Mouse (Mus musculus) gastrocnemius, postnatal 36 days (tissue): ENCODE results near the gene Rtel1. TPM values are rescaled to one million over a fixed set of nuclear protein-coding genes. Genes with fewer than 3 reads are reported as not detected.

Experiments
- DNase-seq, 2 experiments: peaks; one replicate each; pipeline ENCODE4 v3.0.0; 2022
- intact Hi-C: fragments of 180-260 bp; cut with DNase I; formaldehyde crosslinking; loops from one replicate; pipeline ENCODE4 v1.15.1; 2025
- total RNA-seq, 2 experiments: library from RNA; stranded (reverse); gene quantifications; 2 replicates each; pipeline ENCODE4 v1.2.3; 2021

The Rtel1 gene
- total RNA-seq, 2 experiments from 2014 or later, result 9.2 to 12.2 TPM

DNA sequence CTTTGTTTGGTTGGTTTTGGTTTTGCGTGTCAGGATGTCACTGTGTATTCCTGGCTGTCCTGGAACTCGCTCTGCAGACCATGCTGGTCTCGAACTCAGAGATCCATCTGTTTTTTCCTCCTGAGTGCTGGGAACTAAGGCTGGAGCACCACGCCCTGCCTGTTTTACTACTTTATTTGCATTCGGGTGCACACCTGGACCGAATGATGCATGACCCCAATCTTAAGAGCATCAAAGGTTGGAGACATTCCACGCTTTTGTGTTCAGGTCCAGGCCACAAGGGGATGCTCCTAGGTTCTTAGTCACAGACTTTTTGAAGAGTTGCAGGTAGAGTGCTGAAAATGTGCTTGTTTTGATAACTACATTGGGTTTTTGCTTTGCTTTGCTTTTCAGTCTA, 562 bp downstream of the Rtel1 start:
- intact Hi-C loops, result no loop called here
- DNase-seq, result no peak

- DNase-seq, result no peak
- intact Hi-C loops, result no loop called here
These were observed 2.6 kb downstream of the Rtel1 start for GRCm38 (mm10) chr2:181322136-181322535.

DNA sequence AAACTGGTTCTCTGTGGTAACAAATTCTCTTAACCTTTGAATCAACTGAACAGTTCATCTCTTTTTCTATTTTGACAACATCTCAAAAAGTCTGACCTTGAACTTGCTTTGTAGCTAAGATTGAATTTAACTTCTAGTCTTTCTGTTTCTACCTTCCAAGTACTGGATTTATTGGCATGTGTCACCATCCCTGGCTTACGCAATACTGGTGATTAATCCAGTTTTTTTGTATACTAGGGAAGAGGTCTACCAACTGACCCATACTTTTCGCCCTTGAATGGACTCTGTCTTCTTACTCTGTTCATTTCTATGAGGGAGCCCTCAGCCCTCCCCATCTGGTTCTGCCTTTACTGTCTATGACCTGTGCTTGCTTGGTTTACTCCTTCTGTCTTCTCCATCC, 6.6 kb downstream of the Rtel1 start:
- DNase-seq, result no peak
- intact Hi-C loops, result no loop called here

- DNase-seq, result no peak
- intact Hi-C loops, result no loop called here
These were observed 13.0 kb downstream of the Rtel1 start for GRCm38 (mm10) chr2:181332542-181332941.

DNA sequence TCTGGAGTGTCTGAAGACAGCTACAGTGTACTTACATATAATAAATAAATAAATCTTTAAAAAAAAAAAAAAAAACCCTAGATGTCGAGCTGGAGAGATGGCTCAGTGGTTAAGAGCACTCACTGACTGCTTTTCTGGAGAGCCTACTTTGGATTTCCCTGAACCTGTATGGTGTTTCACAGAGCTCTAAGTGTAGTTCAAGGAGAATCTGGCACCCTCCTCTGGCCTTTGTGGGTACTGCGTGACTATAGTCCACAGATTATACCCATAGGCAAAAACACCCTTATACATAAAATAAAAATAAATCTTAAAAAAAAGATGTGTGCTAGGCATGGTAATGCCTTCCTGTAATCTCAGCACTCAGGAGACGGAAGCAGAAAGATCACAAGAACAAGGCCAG, 14.5 kb downstream of the Rtel1 start:
- peak; percentile 48 to 60 for DNase-seq
- intact Hi-C loops, result loop anchor here (1.0 kb wide), 1 partner anchor 149 kb away; no protein-coding TSS in a partner anchor

- no peak for DNase-seq
- intact Hi-C loops, result no loop called here
These were observed 20.9 kb downstream of the Rtel1 start for GRCm38 (mm10) chr2:181340426-181340825.

DNA sequence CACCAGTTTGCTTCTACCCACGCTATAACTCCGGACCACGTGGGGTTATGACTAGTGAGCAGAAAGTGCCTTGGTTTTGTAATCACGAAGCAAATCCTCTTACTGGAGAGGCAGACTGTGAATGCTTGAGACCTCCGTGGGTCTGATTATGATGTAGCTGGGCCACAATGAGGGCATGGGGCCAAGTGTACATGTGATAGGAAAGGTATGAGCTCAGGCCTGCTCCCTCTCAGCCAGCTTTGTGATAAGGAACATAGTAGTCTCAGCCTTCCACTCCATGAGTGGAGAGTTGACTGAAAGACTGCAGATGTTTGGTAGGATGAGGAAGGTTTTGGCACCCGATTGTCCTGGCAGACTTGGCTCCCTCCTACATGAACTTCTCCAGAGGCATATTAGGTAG, 23.2 kb downstream of the Rtel1 start:
- intact Hi-C loops, result no loop called here
- DNase-seq, result no peak

DNA sequence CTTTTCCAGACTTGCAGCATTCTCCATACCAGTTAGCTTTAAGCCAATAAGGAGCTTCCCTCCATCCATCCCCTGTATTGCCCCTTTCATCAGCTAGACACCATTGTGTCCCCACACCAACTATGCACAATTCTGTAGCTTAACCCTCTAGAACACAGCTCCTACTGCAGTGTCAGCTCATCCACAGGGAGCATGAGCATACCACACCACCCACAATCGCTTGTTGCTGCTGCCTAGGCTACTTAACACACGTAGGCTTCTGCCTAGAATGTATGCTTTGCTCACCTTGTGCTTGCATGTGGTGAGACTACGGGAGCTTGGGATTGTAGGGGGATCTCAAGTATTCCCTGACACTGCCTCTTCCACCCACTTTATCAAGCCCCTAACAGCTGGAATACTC, 37.2 kb downstream of the Rtel1 start:
- intact Hi-C loops, result no loop called here
- no peak for DNase-seq

DNA sequence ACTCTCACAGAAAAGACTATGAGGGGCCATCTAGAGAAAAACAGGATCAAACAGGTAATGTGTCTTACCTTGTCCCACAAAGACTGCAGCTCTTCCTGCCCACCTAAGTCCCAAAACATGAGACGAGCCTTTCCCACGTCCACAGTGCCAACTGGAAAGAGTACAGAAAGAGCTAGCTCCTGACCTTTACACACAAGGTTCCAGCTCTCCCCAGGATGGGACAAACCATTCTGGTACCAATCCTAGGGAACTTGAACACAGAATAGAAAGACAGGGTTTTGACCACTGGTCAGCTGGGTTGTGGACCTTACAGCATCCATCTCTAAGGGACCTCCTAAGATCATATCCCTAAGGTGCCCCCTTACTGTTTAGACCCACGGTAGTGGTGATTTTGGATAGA, 44.4 kb downstream of the Rtel1 start:
- intact Hi-C loops, result no loop called here

GRCm38 (mm10) chr2:181364487-181364859, 44.9 kb downstream of the Rtel1 start:
- DNase-seq, result no peak
- intact Hi-C loops, result no loop called here

More for the DNA sequence above, 44.4 kb downstream of the Rtel1 start:
- DNase-seq, result no peak

DNA sequence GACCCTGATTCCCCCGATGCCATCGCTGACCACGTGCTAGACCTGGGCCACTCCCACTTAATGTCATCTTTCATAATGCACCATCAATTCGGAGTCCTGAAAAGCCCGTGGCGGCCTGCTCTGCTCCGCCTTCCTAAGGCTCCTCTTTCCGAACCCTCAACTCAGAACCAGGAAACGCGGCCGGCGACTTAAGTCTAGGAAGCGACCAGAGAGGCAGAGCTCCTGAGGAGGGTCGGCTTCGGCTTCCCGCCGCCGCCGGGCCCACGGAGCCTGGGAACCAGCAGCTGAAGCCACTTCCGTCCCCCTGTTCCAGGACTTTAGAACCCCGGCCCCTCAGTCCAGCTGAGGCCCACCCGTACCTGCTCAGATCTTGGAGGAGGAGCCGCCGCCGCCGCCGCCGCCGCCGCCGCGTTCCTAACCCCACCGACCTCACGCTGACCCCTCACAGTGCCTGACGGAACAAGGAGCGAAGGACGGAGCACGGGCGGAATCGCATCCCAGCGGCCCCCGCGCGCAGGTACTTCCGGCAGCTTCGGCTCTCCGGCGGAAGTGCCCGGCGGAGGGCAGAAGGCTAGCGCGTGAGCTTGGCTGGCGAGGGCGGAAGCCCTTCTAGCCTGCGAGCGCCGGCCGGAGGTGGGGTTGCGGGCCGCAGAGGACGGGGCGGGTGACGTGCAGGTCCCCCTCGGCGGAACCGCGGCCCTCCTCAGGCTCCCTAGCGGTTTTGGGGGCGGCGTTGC, 45.5 kb downstream of the Rtel1 start, which contains the start of the genes Zgpat and Arfrp1:
Zgpat (plus strand) TSS at position 69 of the 737 bp plus-strand sequence.
Arfrp1 (minus strand) TSS at position 545 of the 737 bp plus-strand sequence.
- intact Hi-C loops, result no loop called here
- DNase-seq, result peak; percentile 79 to 80

DNA sequence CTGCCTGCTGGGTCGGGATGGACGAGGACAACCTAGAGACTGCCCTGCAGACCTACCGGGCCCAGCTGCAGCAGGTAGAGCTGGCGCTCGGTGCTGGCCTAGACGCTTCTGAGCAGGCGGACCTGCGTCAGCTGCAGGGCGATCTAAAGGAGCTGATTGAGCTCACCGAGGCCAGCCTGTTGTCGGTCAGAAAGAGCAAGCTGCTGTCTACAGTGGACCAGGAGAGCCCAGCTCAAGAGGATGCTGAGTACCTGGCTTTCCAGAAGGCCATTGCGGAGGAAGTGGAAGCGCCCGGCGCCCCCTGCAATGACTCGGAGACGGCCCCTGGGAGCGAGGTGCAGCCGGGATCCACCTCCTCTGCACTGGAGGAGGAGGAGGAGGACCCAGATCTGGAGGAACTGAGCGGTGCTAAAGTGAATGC, 46.1 kb downstream of the Rtel1 start:
- no peak for DNase-seq
- intact Hi-C loops, result no loop called here

DNA sequence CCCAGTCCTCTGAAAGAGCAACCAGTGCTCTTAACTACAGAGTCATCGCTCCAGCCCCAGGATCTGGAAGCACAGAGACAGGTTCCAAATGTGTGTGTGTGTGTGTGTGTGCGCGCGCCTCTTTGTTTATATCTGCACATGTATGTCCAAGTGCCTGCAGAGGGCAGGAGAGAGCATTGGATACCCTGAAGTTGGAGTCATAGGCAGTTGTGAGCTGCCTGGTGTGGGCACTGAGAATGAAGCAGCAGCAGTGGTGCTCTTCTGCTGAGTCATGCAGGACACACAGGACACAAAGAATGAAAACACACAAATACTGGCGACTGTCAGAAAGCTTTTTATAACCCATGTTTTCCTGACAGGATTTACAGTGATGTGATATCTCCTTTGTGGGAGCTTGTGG, 50.5 kb downstream of the Rtel1 start:
- no peak for DNase-seq
- intact Hi-C loops, result no loop called here

DNA sequence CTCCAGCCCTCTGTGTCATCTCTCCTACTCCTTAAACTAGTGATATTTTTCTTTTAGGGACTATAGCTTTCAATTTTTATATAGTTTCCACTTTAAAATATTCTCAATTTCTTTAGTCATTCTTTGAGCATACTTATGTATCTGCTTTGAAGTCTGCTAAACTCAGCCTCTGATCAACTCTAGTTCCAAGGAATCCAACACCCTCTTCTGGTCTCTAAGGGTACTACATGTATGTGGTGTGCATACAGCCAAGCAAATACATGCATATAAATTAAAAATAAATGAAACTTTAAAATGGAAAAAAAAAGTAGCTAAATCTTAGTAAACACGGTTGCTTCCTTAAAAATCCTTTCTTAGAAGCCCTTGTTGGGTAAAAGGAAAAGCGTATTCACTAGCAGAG, 56.2 kb downstream of the Rtel1 start:
- no peak for DNase-seq

DNA sequence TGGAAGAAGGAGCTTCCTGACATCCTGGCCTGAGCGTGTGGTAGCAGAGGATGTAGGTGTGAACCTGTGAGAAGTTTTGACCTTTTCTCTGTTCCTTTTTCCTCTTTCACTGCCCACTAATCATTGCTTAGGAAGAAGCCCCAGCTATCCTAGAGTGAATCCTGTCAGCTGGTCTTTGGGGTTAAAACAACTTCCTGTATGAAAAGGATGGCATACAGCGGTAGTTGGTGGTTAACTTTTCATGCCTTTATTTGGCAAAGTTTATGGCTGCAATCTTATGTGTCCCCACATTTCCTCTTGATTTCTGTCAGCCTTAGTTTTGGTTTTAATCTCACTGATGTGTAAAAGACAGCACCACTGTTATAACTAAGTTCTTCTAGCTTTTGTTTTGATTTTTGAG, 57.7 kb downstream of the Rtel1 start:
- intact Hi-C loops, result no loop called here
- no peak for DNase-seq

More for the DNA sequence above, 56.2 kb downstream of the Rtel1 start:
- intact Hi-C loops, result no loop called here

DNA sequence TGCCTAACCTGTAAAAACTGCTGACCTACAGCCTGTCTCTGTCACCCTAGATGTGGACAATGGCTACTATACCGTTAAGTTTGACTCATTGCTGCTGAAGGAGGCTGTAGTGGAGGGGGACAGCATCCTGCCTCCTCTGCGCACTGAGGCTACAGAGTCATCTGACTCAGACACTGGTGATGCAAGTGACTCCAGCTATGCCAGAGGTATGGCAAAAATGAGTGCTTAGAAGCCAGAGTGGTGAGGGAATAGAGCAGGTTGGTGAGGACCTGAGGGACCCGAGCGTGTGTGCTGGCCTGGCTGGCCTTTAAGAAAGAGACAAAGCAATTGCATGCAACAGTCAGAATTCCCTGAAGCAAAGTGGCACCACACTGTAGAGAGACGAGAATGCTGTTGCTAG, 59.2 kb downstream of the Rtel1 start:
- intact Hi-C loops, result no loop called here
- no peak for DNase-seq

DNA sequence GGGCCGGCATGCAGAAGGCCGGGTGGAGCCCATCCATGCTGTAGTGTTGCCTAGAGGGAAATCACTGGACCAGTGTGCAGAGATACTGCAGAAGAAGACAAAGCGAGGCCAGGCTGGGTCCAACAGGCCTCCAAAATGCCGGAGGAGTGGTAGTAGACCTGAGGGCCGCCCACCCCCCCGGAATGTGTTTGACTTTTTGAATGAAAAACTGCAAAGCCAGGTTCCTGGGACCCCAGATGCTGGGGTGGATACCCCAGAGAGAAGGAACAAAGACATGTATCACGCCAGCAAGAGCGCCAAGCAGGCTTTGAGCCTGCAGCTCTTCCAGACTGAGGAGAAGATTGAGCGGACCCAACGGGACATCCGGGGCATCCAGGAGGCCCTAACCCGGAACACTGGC, 60.2 kb downstream of the Rtel1 start, which contains the start of gene Lime1:
Lime1 (plus strand) TSS at position 301 of the 400 bp plus-strand sequence.
- intact Hi-C loops, result no loop called here
- DNase-seq, result no peak

- DNase-seq, result no peak
- intact Hi-C loops, result no loop called here
These were observed 60.7 kb downstream of the Rtel1 start for GRCm38 (mm10) chr2:181380251-181380650.

GRCm38 (mm10) chr2:181381107-181381506, 61.6 kb downstream of the Rtel1 start:
- intact Hi-C loops, result no loop called here
- no peak for DNase-seq

DNA sequence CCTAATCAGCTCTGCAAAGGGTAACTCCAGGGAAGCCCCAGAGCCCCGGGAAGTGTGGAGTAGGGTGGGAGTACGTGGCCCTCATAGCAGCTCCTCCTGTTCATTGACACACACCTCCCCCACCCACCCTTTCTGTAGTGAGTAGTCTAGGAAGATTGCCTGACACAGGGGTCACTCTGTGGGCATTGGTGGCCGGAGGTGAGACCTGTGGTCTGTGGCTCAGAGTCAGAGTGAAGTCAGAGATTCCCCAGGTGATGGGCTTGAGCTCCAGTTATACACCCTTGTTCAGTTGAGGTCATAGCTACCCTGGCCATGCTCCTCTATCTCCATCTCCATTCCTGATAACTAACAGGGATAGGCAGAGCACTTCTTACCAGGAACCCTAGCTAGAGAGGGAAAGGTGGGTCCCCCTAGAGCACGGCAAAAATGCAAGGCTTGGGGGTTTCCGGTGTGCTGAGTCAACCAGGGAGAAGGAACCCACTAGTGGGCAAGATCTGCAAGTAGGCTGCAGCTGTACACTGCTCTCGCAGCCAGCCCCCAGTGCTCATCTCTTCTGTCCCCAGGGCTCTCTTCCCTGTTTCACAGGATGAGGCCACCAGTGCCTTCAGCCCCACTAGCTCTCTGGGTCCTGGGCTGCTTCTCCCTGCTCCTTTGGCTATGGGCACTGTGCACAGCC, 62.2 kb downstream of the Rtel1 start:
- intact Hi-C loops, result no loop called here
- DNase-seq, result no peak

GRCm38 (mm10) chr2:181384463-181384862, 64.9 kb downstream of the Rtel1 start:
- intact Hi-C loops, result no loop called here
- DNase-seq, result no peak

DNA sequence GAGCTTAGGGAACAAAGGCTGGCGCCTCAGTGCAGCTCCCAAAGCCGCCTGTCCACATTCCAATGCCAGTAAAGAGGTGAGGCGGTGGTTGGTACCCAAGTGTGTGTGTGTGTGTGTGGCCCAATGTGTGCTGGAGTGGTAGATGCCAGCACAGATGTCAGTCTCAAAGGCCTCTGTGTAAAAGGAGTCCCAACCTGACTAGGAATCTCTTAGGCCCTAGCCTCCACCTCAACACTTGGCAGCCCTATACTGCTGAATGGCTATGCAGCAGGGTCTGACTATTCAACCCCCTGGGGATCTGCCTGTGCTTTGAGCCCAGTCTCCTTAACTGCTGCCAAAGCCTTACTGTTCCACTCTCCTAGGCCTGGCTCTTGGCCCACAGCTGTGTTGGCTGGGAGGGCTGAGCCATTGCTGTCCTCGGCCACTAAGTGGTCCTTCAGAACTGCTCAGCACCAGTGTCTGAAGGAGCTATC, 65.4 kb downstream of the Rtel1 start:
- peak; percentile 62 to 77 for DNase-seq
- intact Hi-C loops, result no loop called here
